Mouse (Mus musculus) CD4-positive helper T cell, adult 2 months (primary cell): ENCODE data around the gene Kank4.
"Not testable (repeated sequence)": the region's sequence is repeated elsewhere in the genome, so short reads cannot be mapped to it uniquely, and the experiment has no call there.

ENCODE experiments used
- DNase-seq: peaks from one replicate; pipeline ENCODE4 v3.0.0-alpha.2; 2012; ENCODE audit warnings: low read depth, missing footprints, low spot score

Gene Kank4

DNA sequence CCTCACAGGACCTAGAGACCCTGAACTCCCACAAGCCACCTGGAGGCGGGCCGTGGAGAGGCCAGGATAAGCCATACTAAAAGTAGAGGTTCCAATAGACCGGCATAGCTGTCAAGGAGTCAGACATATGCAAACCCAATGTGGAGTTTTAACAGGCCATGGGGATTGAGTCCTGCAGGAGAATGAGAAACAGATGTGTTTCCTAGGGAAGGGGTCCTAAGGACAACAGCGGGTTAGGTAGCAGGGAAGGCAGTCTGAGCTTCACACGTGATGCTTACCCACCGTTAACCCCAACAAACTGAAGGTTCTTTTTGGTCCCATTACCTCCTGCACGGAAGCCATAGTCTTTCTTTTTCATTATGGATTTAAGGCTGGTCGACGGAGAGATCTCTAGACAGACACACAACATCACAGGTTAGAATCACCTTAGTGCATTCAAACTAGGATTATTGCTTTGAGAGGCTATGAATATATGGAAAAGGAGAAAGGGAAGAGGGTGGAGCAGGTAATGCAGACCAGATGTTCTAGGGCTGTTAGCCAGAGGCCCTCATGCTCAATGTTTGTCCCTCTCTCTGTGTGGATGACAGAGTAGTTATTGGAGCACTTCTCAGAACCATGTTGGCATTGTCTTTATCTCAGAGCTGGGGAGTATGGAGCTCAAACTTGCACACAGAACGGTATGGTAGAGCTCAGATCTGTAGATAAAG is 40.5 kb downstream of the Kank4 start:
- no peak for DNase-seq

DNA sequence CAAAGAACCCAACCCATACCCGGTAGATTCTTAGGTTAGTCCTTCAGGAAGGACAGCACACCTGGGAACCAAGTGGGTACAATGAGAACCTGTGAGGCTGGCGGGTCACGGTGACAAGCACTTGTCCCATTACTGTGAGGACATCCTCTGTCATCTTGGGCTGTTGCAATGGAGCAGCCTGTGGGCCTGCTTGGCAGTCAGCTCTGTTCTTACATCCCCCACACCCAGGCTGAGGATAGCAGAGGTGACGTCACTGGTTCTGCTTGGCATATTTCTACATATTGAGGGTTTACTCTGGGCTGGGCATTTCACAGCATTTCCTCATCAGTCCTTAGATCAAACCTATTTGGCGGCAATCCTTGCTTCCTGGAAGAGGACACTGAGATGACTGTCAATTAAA is 43.6 kb downstream of the Kank4 start:
- DNase-seq: no peak

DNA sequence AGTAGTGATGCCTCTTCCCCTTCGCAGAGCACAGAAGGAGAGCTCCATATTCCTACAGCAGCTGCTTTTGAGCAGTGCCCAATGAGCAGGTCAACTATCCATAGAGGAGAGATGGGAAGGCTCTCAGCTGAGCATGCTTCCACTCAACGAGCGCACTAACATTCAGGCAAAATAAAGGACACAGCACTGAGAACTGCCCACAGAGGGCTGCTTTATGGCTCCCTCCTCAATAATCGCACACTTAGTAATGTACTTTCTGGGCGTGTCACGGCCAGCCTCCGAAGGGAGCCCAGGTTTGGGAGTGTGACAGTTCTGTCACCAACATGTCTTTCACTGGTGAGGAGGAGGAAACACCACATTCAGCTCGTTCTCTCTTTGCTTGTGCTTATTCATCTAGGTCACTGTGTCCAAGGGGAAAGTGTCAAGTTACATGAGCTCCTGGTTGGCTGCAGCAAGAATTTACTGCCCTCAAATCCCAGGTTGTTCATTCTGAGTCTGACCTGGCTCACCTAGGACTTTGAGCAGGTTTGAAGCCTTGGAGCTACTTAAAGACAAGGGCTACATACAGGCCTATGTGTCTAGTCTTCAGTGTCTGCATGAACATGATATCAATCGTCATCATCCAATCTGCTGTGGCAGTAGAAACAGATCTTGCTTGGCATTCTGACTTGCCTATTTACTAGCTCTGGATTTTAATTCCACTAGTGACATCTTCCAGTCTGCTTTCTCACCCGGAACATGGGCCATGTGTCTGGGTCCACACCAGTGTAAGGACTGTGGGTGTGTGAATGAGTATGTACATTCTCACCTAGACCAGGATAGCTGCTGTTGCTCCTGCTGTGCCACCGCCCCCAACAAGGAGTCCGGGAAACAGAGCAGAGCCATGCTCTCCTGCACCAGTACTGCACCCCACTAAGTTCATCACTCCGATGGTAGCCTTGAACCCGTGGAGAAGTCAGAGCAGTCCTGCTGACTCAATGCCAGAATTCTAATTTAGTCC is 49.9 kb downstream of the Kank4 start:
- no peak for DNase-seq

DNA sequence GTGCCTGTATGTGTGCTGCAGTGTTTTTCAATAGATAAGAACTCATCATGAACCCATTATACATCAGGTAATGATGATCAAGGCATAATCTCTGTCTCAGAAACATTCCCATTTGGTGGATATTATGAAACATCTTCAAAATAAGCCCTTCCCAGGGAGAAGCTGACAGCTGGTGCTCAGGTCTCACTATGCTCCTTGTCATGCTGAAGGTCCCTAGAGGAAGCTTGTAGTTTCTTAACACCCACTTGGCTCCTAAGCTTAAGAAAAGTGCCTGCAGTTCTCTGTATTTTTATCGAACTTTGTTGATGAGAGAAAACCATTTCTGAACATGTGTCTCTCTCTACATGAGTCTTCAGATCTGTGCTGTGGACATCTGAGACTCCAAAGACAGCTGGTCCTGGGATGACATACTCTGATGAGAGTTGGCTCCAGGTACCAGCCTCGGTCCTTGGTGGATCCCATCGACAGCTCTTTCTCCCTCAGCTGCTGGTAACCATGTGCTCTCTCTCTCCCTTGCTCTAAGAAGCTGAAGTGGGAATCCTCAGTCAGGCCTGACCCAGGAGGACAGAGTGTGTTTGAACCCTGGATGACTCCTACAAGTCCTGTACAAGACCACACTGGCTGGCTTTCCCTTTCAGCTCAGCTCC is 58.3 kb downstream of the Kank4 start:
- no peak for DNase-seq

DNA sequence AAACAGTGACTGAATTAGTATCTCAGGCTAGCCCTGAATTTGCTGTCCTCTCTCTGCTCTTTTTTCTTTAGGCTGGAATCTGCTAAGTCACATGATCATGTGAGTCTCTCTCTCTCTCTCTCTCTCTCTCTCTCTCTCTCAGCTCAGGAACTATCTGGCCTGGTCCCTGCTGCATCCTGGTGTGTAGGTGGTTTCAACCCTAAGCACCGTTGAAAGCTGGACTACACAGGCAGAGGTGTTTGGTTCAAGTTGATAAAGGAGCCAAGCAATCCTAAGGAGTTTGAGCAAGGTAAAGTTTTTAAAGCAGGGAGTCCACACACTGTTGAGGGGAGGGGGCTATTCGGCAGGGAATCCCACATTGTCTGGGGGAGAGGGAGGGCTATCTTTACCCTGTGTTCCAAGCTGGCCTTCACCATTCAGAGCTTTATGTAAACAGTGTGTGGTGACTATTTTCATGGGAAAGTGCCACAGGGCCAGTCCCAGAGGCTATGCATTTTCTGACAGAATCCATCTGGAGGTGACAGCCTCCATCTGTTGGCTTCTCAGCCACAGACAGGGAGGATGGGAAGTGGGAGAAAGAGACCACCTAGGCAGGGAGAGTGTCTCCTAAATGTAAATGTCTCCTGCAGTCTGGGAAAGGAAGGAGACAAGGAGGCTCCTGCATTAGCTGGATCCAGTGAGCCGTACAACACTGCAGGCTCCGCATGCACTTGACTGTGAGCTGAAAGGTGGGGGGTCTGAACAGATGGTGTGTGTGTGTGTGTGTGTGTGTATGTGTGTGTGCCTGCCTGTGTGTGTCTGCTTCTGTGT is 59.1 kb downstream of the Kank4 start:
- no peak for DNase-seq

DNA sequence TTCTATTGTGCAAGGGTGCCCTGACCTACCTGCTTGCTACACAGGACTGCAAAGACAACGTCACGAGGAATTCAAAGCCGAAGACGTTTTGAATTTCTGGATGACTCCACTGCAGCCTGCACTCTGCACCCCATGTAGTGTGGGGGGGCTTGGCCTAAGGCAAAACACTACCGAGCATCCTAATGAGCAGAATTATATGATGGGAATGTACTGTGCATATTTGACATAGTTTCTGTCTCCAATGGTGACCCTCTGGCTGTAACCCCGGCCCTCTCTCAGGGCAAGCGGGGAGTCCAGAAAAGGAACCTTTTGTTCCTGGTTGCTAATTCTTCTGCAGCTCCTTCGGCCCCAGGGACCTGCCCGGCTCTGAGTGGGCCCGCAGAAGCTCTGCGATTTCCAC is 61.2 kb downstream of the Kank4 start:
- no peak for DNase-seq

DNA sequence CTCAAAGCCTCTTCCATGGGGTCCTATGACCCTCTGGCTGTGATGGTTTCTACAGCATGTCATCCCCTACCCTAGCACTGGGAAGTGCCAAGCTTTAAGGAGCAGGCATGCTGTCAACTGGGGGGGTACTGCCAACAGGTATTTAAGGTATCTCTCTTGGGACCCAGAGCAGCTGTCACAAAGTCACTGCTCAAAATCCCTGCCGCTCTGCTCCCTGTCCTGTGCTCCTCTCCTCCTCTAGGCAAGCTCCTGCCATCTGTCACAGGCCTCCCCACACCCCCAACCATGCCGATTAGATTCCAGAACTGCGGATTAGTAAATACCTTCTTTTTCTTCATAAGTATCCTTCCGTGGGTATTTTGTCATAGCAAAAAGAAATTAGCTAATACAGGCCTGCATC is 62.9 kb downstream of the Kank4 start:
- DNase-seq: no peak

DNA sequence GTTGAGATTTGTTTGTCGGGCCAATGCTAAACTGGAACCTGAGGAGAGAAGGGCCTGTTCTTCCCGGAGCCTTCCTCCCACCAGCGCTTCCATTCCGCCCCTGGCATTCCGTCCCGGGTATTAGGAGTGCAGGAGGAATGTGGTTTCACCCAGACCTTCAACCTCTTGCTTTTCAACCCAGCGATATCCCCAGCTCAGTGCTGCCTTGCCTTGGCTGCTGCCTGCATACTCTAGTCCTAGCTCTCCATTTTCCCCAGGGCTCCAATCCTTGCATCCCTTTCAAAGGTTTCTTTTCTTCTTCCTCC is 73.5 kb downstream of the Kank4 start:
- no peak for DNase-seq

DNA sequence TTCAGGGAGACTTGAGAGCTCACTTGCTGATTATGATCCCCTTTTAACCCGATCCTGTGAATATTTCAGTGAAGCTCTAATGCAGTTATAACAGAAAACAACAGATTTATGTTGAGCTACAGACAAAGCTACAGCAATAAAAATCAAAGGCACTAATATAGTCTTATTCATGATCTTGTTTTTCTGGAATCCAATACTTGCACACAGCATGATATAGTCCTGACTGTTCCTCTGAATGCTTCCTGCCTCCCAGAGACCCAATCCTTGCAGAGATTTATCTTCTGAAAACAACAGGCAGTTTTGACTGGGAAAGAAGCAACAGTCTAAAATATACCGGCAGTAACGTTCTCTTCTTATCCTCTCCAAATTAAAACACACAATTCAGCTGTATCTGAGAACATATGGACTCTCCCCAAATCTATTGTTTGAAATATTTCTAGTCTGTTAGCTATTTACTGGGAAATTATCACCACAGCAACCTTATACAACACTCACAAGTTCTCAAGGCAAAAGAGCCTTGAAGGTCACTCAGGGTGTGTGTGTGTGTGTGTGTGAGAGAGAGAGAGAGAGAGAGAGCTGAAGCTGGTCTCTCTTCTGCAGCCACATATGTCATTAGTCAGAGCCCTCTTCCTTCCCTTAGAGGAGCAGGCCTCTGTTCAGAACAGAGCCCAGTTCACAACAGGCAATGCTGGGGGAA is 74.0 kb downstream of the Kank4 start:
- no peak for DNase-seq

DNA sequence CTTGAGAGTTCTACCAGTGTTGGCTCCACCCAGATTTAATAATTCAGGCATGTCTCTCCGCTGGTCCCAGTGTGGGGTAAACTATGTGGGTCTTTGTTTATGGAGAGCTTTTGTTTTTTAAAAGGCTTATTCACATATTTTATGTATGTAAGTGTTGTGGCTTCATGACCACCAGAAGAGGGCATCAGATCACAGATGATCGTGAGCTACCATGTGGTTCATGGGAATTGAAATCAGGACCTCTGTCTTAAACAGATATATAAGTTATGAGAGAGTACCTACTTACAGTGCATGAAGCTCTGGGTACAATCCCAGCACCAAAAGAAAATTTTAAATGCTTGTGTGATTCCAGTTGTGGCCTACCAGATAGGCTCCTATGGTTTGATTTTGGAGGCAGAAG is 77.6 kb downstream of the Kank4 start:
- DNase-seq: no peak

DNA sequence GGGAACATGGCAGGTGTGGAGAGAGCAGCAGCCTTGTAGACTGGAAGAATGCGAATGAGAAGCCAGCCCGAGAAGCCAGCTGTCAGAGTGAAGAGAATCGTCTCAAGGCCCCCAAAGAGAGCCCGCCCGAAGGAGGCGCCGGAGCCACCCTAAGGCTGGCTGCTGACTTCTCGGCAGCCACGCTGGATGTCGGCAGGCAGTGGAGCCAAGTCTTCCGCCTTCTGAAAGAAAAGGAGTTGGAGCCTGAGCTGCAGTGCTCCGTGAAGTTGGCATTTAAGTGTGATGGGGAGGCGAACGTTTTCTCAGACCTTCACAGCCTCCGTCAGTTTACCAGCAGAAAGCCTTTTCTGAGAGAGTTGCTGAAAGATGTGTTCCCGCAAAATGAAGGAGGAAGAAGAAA is 83.7 kb downstream of the Kank4 start:
- no peak for DNase-seq

DNA sequence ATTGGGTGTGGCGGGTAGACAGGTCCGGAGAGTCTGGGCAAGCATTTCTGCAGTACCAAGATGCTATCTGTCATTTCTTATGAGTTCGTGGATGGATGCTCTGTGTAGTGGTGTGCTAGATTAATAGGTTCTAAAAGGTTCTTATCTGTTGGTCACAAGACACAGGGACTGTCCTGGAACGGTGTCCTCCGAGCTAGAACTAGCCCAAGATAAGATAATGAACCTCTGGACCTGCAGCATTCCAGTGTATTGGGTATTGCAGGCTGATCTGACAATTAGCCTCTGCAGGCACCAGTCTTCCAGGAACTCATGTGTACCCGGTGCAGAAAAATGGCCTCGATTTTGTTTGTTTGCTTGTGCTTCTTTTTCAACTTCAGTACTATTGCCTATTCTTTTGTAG is 88.6 kb downstream of the Kank4 start:
- no peak for DNase-seq

DNA sequence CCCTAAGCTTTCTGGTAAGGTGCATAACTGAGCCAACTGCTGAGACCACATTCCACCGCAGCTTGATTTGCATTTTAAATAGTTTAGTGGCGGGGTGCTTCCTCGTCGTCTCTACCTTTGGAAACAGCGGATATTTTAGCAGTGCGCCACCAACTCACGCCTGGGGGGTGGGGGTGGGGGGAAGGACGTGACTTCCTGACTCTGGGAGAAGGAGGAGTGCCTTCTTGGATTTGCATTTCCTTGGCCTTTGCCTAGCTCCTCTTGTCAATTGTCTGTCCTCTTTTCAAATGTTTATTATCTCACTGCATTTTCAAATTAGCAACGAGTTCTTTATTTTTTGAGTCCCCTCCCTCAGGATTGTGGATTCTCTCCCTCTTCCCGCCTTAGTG is 89.4 kb downstream of the Kank4 start:
- no peak for DNase-seq

DNA sequence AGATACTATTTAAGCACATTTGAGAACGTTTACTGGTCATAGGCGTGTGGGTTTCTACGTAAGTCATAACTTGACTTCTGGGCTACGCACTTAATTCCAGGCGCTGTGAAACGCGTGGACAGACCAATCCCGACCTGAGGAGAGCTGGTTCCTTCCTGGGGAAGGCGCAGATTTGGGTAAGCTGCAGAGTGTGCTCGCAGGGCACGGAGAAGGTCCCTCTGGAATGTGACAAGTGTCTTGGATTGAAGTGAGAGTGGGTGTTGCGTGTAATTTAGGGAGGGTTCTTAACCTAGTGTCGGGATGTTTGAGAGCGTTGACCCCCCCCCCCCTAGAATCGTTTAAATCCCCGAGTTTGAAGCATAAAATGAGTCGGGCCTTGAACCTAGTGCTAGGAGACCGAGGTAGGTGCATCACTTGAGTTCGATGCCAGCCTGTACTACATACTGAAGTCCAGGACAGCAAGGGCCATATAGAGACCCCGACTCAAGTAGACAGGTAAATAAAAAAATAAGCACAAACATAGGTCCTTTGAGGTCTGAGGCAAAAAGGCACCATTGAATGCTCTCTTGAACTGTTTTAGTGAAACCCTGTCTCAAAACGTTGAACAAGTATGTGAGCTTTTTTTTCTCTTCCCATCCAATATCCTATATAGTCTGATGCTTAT is 89.9 kb downstream of the Kank4 start:
- DNase-seq: no peak

DNA sequence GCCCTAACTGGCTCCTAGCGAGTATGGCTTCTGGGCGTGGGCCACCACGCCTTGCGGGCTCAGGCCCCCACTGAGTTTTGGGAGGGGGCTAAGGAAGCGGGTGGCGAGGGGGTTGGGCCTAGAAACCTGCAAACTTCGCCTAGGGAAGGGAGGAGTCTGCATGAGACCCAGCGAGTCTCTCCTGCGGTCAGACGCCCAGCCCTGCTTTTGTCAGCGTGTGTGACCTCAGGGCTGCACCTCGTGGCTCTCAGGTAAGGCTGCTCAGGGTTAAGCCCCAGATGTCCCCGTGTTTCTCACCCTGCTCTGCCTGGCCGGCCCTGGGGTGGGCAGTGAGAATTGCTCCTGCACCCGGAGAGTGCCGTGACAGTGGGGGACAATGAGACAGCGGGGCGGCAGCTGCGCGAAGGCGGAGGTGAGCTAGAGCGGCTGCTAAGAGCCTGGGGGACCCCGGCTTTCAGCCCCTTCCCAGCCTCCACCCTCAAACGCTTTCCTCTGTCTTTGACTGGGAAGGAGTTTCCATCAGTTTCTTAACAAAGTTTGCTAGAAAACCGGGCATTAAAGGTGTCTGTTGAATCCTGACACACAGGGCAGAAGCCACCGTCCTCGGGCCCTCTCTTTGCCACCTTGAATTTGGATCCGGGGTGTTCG is 90.6 kb downstream of the Kank4 start, which contains the start of gene L1td1:
L1td1 (plus strand) TSS at position 145 of the 648 bp plus-strand sequence.
- no peak for DNase-seq

DNA sequence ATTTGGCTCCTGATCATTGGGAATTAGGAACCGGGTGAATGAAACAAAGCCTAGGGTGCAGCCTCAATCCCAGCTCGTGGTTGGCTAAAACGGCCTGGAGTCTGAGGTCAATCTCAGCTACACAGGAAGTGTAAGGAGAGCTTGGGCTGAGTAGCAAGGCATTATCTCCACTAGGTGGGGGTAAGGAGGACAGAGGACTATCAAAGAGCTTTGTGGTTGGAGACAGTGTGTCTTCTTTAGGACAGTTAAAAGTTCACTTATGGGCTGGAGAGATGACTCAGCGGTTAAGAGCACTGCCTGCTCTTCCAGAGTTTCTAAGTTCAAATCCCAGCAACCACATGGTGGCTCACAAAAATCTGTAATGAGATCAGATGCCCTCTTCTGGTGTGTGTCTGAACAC is 91.9 kb downstream of the Kank4 start:
- DNase-seq: no peak

DNA sequence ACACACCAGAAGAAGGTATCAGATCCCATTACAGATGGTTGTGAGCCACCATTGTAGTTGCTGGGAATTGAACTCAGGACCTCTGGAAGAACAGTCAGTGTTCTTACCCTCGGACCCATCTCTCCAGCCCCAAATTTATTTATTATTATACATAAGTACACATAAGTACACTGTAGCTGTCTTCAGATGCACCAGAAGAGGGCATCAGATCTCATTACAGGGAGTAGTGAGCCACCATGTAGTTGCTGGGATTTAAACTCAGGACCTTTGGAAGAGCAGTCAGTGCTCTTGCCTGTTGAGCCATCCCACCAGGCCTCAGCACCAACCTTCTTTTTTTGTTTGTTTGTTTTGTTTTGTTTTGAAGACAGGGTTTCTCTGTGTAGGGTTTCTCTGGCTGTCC is 92.7 kb downstream of the Kank4 start:
- not testable (repeated sequence) for DNase-seq

DNA sequence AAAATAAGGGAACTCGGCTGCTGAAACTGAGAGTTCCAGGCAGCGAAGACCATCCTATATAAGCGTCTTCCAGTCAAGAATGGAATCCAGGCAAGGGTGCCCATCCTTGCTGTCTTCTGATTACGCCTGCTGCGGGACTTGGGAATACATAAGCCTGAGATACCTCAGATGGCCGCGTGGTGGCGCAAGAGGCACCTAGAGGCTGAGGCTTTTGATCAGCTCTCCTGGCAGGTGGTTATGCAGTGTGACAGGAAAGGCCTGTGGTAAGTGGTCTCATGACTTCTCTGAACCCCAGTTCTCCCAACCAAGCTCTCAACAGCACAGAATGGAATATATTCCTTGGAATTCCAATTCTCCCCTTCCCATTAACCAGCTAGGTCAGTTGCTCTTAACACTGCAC is 94.9 kb downstream of the Kank4 start:
- DNase-seq: peak; percentile 54

DNA sequence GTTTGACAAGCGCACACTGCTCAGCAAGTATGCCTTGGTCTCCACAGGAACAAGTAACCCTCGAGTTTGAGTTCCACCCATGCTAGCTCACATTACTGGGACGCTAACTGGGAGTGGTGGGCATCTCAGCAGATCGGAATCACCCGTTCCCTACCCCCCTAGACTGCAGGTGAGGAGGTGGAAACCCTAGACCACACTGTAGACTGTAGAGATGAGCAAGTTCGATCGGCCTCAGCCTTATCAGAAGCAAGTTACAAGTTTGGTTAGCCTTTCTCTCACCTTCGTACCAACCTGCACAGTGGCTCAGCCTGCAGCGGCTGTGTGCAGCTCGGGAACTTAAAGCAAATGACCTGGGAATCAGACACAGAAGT is 98.8 kb downstream of the Kank4 start:
- DNase-seq: no peak
